In genomic region chr3:154596488-154596933, GRCm38 (mm10) we compare ENCODE assay signal across 8 mouse cellular contexts. TPM values are rescaled to one million over a fixed set of nuclear protein-coding genes. Genes with fewer than 3 reads are reported as not detected.
A peak's percentile ranks its signal among the peaks of the same experiment; 100 is the strongest.
DNase-seq lines count a peak whose midpoint lies in the region; ATAC-seq and TF ChIP-seq lines count a peak whose summit lies in the region.

Gene Cryz, plus strand, starts transcription at chr3:154596711.

- peaks cover 26% of the 10 kb centered on the region for H3K36me3 ChIP-seq in embryonic facial prominence, embryonic 15.5 days
- H3K36me3 ChIP-seq in kidney, embryonic 14.5 days (ENCODE audit: control insufficient read depth, insufficient read depth, low read length) = peaks cover 22% of the 10 kb centered on the region
- peaks cover 31% of the 10 kb centered on the region for H3K36me3 ChIP-seq in limb, embryonic 15.5 days

- H3K9ac ChIP-seq in embryonic facial prominence, embryonic 15.5 days = peak within 1 kb of the TSS; percentile 84
- H3K9ac ChIP-seq in kidney, embryonic 14.5 days (ENCODE audit: low read depth, low read length) = peak within 1 kb of the TSS; percentile 81
- peak within 1 kb of the TSS; percentile 76 for H3K9ac ChIP-seq in limb, embryonic 15.5 days

- peak; percentile 86 for ATAC-seq in embryonic facial prominence, embryonic 15.5 days (ENCODE audit: insufficient number of reproducible peaks, low FRiP score, low TSS enrichment, low read depth)
- peak; percentile 89 for ATAC-seq in kidney, embryonic 14.5 days (ENCODE audit: low FRiP score, low TSS enrichment)
- ATAC-seq in limb, embryonic 15.5 days (ENCODE audit: insufficient number of reproducible peaks, low FRiP score, low TSS enrichment, low read depth) = peak; percentile 83

- DNase-seq in 416B (ENCODE audit: low read depth) = peak; percentile 89
- DNase-seq in heart, adult 9 months (ENCODE audit: low spot score in 2 of 2) = peak; percentile 84 to 92
- DNase-seq in monocyte, adult 2 months (ENCODE audit: low read depth in 1 of 2, low spot score in 2 of 2) = peak; percentile 60 to 74
- DNase-seq in spleen, postnatal 36 days (ENCODE audit: low spot score in 2 of 2) = peak; percentile 76 to 85

- no peaks in the 10 kb centered on the region for H3K27me3 ChIP-seq in embryonic facial prominence, embryonic 15.5 days
- H3K27me3 ChIP-seq in kidney, embryonic 14.5 days (ENCODE audit: control insufficient read depth, insufficient read depth, low read length) = no peaks in the 10 kb centered on the region
- no peaks in the 10 kb centered on the region for H3K27me3 ChIP-seq in limb, embryonic 15.5 days

- H3K4me3 ChIP-seq in bone marrow, adult 2 months (replicated peaks; ENCODE audit: control insufficient read depth, low read depth, low read length) = peak within 1 kb of the TSS; percentile 98
- peak within 1 kb of the TSS; percentile 91 for H3K4me3 ChIP-seq in embryonic facial prominence, embryonic 15.5 days (replicated peaks)
- H3K4me3 ChIP-seq in kidney, embryonic 14.5 days (ENCODE audit: low read length) = peak within 1 kb of the TSS; percentile 83
- peak within 1 kb of the TSS; percentile 74 for H3K4me3 ChIP-seq in limb, embryonic 15.5 days

- WGBS in bone marrow, adult 2 months = under 1% methylated on average over 25 of the region's 25 CpGs
- WGBS in embryonic facial prominence, embryonic 15.5 days = under 1% methylated on average over 25 of the region's 25 CpGs
- WGBS in kidney, embryonic 14.5 days = under 1% methylated on average over 25 of the region's 25 CpGs
- under 1% methylated on average over 25 of the region's 25 CpGs for WGBS in limb, embryonic 15.5 days

- H3K4me1 ChIP-seq in bone marrow, adult 2 months (ENCODE audit: control insufficient read depth, insufficient read depth, low read length) = peaks cover 1% of the 10 kb centered on the region
- H3K4me1 ChIP-seq in embryonic facial prominence, embryonic 15.5 days = peaks cover 4% of the 10 kb centered on the region; the same call in 1 of the 2 replicates
- H3K4me1 ChIP-seq in kidney, embryonic 14.5 days (ENCODE audit: control insufficient read depth, insufficient read depth, low read length) = peaks cover 4% of the 10 kb centered on the region; the same call in 1 of the 2 replicates
- peaks cover 6% of the 10 kb centered on the region; the same call in 1 of the 2 replicates for H3K4me1 ChIP-seq in limb, embryonic 15.5 days

- peak within 1 kb of the TSS; percentile 73 for H3K4me2 ChIP-seq in embryonic facial prominence, embryonic 15.5 days (replicated peaks)
- peak within 1 kb of the TSS; percentile 74 for H3K4me2 ChIP-seq in kidney, embryonic 14.5 days (replicated peaks; ENCODE audit: low read depth, low read length)
- H3K4me2 ChIP-seq in limb, embryonic 15.5 days = peak within 1 kb of the TSS; percentile 72

- H3K27ac ChIP-seq in bone marrow, adult 2 months (ENCODE audit: control insufficient read depth, insufficient read depth, low read depth, low read length, poor library complexity) = peak within 1 kb of the TSS; percentile 38
- peak within 1 kb of the TSS; percentile 98 for H3K27ac ChIP-seq in embryonic facial prominence, embryonic 15.5 days (replicated peaks)
- peak within 1 kb of the TSS; percentile 95 for H3K27ac ChIP-seq in kidney, embryonic 14.5 days (ENCODE audit: low read depth, low read length)
- peak within 1 kb of the TSS; percentile 96 for H3K27ac ChIP-seq in limb, embryonic 15.5 days

- TF ChIP-seq POLR2A in bone marrow, adult 2 months (IDR thresholded peaks at IDR 0.05; ENCODE audit: borderline replicate concordance, control insufficient read depth, low read depth, low read length) = no peak

- peak; percentile 79 for TF ChIP-seq CTCF in bone marrow, adult 2 months (IDR thresholded peaks at IDR 0.05; ENCODE audit: control insufficient read depth, insufficient read depth, low read length)

- no peaks in the 10 kb centered on the region for H3K9me3 ChIP-seq in embryonic facial prominence, embryonic 15.5 days (replicated peaks)
- H3K9me3 ChIP-seq in kidney, embryonic 14.5 days (ENCODE audit: control insufficient read depth, low read length) = no peaks in the 10 kb centered on the region
- H3K9me3 ChIP-seq in limb, embryonic 15.5 days = no peaks in the 10 kb centered on the region

RNA-seq across cellular contexts. Expression of gene Cryz, which starts in this region (rescaled TPM):
- polyA plus RNA-seq in bone marrow, adult 2 months (2011; ENCODE audit: insufficient read depth, insufficient read length, low replicate concordance, missing spikeins) = 2.0 and 4.5 TPM in 2 replicates
- polyA plus RNA-seq in embryonic facial prominence, embryonic 15.5 days (2015; fragmentation: Nextera tagmentation; extraction: Ambion mirVana) = 14.3 and 15.0 TPM in 2 replicates
- 28.5 and 33.4 TPM in 2 replicates for polyA plus RNA-seq in kidney, embryonic 14.5 days (2014; fragmentation: Nextera tagmentation; extraction: Ambion mirVana)
- polyA plus RNA-seq in limb, embryonic 15.5 days (2015; fragmentation: Nextera tagmentation; extraction: Ambion mirVana) = 13.8 and 14.2 TPM in 2 replicates

Comparison
In these comparisons a context has a peak if more than half of its experiments do, and no peak if none do; other contexts are left out.
1. Peak in every context shown above with its lines: DNase-seq, ATAC-seq, H3K4me3 ChIP-seq and H3K27ac ChIP-seq.
2. H3K27ac ChIP-seq: peak in every context shown above with its lines; median percentile 98 in embryonic facial prominence, embryonic 15.5 days; 96 in limb, embryonic 15.5 days; 95 in kidney, embryonic 14.5 days; 38 in bone marrow, adult 2 months.